Mouse (Mus musculus) ovary, postnatal 14 days (tissue): Measurements from ENCODE around the gene Soga1.

Source experiments
- DNase-seq: peaks from one replicate; pipeline ENCODE4 v3.0.0; 2022; ENCODE audit warnings: low spot score

Soga1 gene

DNA sequence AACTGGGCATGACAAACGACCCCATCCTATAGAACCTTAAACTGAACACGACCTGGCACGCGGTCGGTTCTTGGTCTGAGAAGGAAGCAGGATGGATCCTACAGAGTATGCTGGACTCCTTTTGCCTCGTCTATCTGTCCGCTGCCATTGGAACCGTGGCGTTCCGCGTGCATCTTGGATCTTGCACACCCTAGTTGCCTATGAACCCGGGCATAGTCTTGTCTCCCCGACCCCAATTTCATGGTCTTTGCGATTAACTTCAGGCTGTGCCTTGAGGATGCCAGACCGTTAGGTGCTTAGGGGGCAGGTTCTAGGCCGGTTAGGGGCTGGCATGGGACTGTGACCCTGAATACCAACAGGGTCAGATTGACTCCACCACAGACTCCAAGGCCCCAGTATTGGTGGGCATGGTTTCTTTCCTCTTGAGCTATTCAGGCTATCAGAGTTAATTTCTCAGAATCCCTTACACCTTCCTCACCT is 687 bp upstream of the Soga1 start:
- DNase-seq = no peak

DNA sequence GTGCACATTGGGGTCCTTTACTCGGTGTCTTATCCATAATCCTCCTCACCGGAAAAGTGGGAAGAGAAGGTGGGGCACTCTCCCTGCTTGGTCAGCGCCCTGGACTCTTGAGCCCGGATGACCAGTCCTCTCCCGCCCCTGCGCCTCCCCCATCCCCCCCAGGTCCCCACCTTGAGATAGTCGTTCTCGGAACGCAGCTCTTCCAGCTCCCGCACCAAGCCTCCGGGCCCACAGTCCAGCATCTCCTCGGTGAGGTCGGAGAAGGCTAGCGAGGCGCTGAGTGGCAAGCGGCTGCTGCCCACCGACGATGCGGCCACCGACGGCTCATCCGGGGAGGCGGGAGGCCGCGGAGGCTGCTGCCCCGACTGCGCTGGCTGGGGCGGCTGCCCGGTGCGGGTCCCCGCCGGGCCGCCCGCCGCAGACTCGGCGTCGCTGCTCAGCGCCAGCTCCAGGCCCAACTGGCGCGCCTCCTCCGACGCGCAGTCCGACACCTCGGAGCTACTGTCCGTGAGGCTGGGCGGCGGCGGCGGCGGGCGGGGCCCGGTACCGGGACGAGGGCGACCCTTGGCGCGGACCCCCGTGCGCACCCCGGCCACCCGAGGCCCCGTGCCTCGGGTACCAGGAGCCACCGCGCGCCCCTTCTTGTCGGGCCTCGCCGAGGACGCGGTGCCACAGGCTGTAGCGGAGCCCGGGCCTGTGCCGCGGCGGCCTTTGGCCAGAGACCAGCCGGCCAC is 828 bp downstream of the Soga1 start:
- no peak for DNase-seq

DNA sequence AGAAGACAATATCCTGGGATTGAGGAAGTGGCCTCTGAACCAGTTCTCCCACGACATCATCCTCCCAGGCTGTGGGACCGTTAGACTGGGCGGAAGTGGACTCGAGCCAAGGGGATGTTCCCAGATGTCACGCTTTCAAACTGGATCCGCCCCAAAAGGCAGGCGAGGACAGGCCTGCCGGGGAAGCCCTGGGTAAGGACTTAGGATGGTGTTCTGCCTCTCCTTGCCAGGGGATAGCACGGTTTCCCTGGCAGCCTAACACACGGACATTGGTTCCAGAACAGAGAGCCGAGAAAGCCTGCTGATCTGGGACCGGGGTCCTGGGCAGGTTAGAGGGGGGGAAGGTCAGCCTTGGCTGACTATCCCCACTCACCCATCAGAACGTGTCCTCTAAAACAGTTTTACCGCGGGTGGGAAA is 1.4 kb downstream of the Soga1 start:
- peak; percentile 78 for DNase-seq

- no peak for DNase-seq
Observed at GRCm38 (mm10) chr2:157077160-157077559, 1.9 kb downstream of the Soga1 start.

- DNase-seq = no peak
Observed at GRCm38 (mm10) chr2:157076585-157076984, 2.5 kb downstream of the Soga1 start.

GRCm38 (mm10) chr2:157075685-157076084 is 3.4 kb downstream of the Soga1 start:
- DNase-seq = no peak

DNA sequence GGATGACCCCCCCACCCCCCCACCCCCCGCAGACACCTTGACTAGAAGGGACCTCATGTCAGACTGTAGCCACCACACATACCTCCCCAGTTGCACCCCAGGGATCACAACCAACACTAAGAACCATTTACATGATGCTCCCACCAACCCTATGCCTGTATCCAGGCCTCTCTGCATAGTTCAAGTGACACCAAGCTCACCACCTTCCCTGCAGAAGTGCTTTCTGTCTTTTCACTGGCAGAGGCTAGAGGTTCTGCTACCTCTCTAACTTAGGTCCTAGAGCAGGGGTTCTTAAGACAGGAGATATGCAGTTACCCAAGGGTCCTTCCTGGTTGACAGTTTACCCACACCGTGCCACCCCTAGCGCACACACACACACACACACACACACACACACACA is 3.8 kb downstream of the Soga1 start:
- DNase-seq = no peak

DNA sequence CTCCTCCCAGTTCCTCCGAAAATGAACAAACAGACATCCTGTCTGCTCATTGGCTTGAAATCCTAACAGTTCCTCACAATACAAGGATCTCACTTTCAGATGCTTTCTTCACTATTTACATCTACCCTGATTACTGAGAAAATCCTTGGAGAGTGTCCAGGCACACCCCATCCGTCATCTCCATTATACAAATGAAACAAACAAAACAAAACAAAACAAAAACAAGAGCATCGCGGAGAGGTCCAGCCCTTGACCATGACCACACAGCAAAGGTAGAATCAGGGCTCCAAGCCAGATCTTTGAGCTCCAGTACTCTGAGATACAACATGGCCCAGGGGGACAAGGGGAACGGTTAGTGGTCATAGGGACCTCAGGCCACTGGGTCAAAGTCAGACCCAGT is 4.3 kb downstream of the Soga1 start:
- no peak for DNase-seq

GRCm38 (mm10) chr2:157074186-157074724 is 4.8 kb downstream of the Soga1 start:
- DNase-seq = no peak

- DNase-seq = no peak
Observed at GRCm38 (mm10) chr2:157073378-157074052, 5.5 kb downstream of the Soga1 start.

- DNase-seq = no peak
Observed at GRCm38 (mm10) chr2:157072316-157072990, 6.6 kb downstream of the Soga1 start.

- DNase-seq = no peak
Observed at GRCm38 (mm10) chr2:157071556-157071955, 7.5 kb downstream of the Soga1 start.

DNA sequence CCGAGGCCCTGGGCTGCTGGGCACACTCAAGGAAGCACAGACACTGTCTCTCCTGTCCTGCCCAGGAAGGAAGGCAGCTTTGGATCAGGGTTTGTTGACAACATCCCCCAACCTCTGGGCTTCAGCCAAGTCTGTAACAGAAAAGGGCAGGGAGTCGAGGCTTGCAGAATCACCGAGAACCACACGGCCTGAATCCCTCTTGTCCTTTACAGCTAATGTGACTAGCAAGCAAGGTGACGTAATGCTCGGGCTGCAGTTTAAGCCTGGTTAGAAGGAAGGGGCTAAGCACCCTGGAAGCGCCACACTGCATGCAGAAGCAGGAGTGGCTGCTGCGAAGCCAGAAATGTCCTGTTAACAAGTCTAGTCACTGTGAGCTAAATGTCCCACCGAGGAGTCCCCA is 8.7 kb downstream of the Soga1 start:
- DNase-seq = no peak

GRCm38 (mm10) chr2:157069755-157070315 is 9.2 kb downstream of the Soga1 start:
- DNase-seq = no peak

GRCm38 (mm10) chr2:157069355-157069735 is 9.7 kb downstream of the Soga1 start:
- DNase-seq = no peak

DNA sequence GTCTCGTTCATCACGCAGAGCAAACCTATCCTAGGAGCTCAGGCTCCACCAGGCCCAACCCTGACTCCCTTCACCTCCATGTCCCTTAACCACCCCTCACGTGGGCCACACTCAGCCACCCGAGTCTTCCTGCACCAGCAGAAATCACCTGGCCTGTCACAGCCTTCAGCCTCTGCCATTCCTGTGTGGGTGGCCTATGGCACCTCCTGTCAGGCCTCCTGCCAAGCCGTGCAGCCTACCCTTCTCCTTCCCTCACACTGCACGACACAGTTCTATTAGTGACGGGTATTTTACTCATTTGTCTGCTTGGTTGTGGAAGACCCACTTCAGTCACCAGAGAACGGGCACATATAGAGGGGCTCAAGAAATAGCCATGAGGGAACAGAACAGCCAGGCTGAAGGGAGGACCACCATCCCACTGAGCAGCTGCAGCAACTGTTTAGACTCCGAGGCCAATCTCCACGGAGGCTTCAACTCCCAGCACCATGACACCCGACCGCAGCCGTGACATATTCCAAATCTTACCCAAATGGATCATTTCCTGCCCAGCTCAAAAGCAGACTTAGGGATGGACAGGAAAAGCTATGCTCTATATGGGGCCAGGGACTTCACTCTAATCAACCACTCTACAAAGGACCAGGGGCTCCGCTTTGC is 10.2 kb downstream of the Soga1 start:
- no peak for DNase-seq

GRCm38 (mm10) chr2:157066731-157067430 is 12.2 kb downstream of the Soga1 start:
- DNase-seq = no peak

DNA sequence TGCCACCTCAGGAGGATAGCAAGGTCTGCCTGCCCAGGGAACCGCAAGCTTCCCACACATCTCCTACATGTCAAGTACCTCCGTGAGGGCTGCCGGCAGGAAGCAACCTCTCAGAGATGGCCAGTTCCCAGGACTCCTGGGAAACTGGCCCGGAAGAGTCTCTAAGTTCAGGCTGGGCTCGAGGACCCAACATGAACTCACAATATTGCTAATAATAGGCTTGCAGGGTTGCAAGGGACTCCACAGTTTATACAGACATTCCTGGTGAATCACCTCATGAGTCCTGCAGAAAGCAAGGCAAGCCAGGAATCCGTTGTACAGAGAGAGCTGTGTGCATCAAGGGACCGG is 13.2 kb downstream of the Soga1 start:
- DNase-seq = no peak

DNA sequence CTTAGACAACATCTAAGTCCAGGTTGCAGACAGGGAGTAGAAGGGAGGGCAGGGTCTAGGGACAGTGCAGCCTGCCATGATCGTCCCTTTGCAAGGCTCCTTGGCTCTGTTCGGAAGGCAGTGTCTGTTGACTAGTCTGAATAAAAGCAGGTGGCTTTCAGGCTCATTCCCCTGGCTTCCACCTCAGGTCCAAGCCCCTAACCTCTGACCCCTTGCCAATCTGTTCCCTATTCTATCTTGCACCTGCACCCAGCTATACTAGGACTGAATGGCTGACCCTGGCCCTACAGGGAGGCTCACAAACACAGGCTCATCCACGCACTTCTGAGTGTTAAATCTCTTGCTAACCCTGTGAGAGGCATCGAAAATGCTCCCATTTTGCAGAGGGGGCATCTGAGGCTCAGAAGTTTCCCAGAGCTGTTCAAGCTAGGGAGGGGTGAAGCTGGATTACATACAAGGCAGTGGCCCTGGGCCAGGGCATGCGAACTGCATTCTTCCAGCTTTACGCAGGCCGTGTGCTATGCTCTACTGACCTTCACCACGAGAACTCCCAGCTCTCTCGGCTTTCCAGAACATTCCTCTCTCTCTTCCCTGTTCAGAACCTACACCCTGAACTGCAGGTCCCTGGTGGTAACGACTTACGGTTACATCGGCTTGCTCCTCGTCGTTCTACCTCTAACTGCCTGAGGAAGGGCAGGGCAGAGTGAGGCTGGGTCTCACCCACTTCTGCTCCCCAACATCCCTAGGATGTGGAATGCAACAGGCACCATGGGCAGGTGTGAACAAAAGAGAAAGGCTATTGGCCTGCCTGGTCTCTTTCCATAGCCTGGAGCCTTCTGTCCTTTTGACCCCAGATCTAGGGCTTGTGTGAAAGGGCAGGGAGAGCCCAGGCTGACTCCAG is 13.8 kb downstream of the Soga1 start:
- DNase-seq = no peak

DNA sequence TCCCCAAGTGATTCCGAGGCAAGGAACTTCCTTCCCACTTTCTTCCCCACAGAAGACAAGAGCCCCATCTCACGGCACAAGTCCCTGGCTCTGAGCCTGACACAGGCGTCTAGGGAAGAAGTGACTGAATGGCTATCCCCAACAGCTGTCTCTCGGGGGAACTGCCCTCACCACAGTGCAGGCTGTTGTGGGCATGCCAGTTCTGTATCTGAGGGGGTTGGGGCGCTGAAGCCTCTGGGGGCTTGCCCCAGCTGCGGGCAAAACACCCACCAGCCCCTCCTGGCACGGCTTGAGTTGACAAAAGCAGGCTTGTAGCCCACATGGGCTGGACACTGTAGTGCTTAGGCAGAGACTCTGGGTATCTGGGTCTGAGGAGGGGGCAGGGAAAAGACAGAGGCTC is 14.9 kb downstream of the Soga1 start:
- DNase-seq = no peak
